Mouse (Mus musculus) lung, adult 2 months (tissue): Measurements from ENCODE around the gene Slc2a3.

ENCODE experiments used
- CTCF ChIP-seq: fragments of 200-500 bp; IDR thresholded peaks from 2 replicates; pipeline ENCODE4 v1.5.1; 2011; ENCODE audit warnings: mild to moderate bottlenecking, low read length, control low read depth; ENCODE audit not compliant: insufficient read depth
- POLR2A ChIP-seq: fragments of 200-500 bp; IDR thresholded peaks from 2 replicates; pipeline ENCODE4 v1.6.1; 2011; ENCODE audit warnings: low read depth, mild to moderate bottlenecking, control low read depth, low read length, borderline replicate concordance; ENCODE audit errors: extremely low read depth

GRCm38 (mm10) chr6:122743353-122743752, 58.1 kb downstream of the Slc2a3 start:
- TF ChIP-seq CTCF (no peak), POLR2A (no peak)
